Mouse (Mus musculus) small intestine, adult 2 months (tissue): ENCODE results near the gene E2f6. TPM values are rescaled to one million over a fixed set of nuclear protein-coding genes. Genes with fewer than 3 reads are reported as not detected.
A peak's percentile ranks its signal among the peaks of the same experiment; 100 is the strongest.

Experiments used
- H3K27ac ChIP-seq: fragments of 200-500 bp; 2 replicates; pipeline ENCODE4 v1.5.1; 2012; ENCODE audit warnings: low read depth, low read length, control low read depth, inconsistent platforms; ENCODE audit not compliant: insufficient read depth
- H3K27me3 ChIP-seq: fragments of 200-500 bp; 2 replicates; pipeline ENCODE4 v1.6.1; 2012; ENCODE audit warnings: mild to moderate bottlenecking, moderate library complexity, low read length, inconsistent platforms; ENCODE audit not compliant: control insufficient read depth, insufficient read depth
- H3K36me3 ChIP-seq: fragments of 200-500 bp; 2 replicates; pipeline ENCODE4 v1.6.1; 2012; ENCODE audit warnings: mild to moderate bottlenecking, low read length, control low read depth, inconsistent platforms; ENCODE audit not compliant: control insufficient read depth, insufficient read depth
- H3K4me1 ChIP-seq: fragments of 200-500 bp; 2 replicates; pipeline ENCODE4 v1.6.1; 2012; ENCODE audit warnings: low read length, inconsistent platforms, mixed read lengths; ENCODE audit not compliant: control insufficient read depth, insufficient read depth, insufficient read length
- H3K4me3 ChIP-seq: fragments of 200-500 bp; 2 replicates; pipeline ENCODE4 v1.5.1; 2012; ENCODE audit warnings: low read depth, mild to moderate bottlenecking, control low read depth, inconsistent platforms, low read length, moderate library complexity
- CTCF ChIP-seq: fragments of 200-500 bp; IDR thresholded peaks from 2 replicates; pipeline ENCODE4 v1.5.1; 2012; ENCODE audit warnings: low read depth, mild to moderate bottlenecking, control low read depth, inconsistent platforms, low read length, moderate library complexity, mixed read lengths; ENCODE audit not compliant: insufficient replicate concordance, insufficient read length; ENCODE audit errors: extremely low read depth
- POLR2A ChIP-seq: fragments of 200-500 bp; IDR thresholded peaks from 2 replicates; pipeline ENCODE4 v1.6.1; 2012; ENCODE audit warnings: low read depth, mild to moderate bottlenecking, control low read depth, inconsistent platforms, low read length, moderate library complexity
- WGBS: fragments of 180-500 bp; shearing (Covaris S2); methylation state at CpG from one replicate; pipeline ENCODE4 v1.1.7; 2018; 5-methylcytosine and 5-hydroxymethylcytosine counted together
- polyA plus RNA-seq: library from polyadenylated mRNA; depleted of rRNA; stranded (reverse); fragments of >200 nt; gene quantifications from 2 replicates; pipeline ENCODE4 v1.2.3, GENCODE M21; 2012

E2f6 gene
- polyA plus RNA-seq, 1 experiment, result 6.2 TPM

- Histone ChIP-seq H3K27ac (no peak within 1 kb of the TSS), H3K4me1 (peaks cover 4% of the 10 kb centered on the region; the same call in 1 of the 2 replicates), H3K4me3 (peak within 1 kb of the TSS; percentile 66), H3K36me3 (no peaks in the 10 kb centered on the region), H3K27me3 (peaks cover 17% of the 10 kb centered on the region)
- TF ChIP-seq POLR2A (no peak), CTCF (no peak)
- WGBS, result under 1% methylated on average over 52 of the region's 53 CpGs
Observed at GRCm38 (mm10) chr12:16800259-16800958, 10.4 kb upstream of the E2f6 start, which contains the start of gene Greb1. Greb1 (minus strand) TSS chr12:16800886.

- no peaks in the 10 kb centered on the region for H3K36me3 ChIP-seq
- peaks cover 4% of the 10 kb centered on the region; the same call in 1 of the 2 replicates for H3K4me1 ChIP-seq
- H3K27ac ChIP-seq, result no peak overlapping the region
- WGBS, result 2% methylated on average over 12 of the region's 12 CpGs
- H3K27me3 ChIP-seq, result peaks cover 17% of the 10 kb centered on the region
- TF ChIP-seq POLR2A (no peak), CTCF (no peak)
- peak overlapping the region; percentile 66 for H3K4me3 ChIP-seq
Observed at GRCm38 (mm10) chr12:16800959-16801315, 9.8 kb upstream of the E2f6 start.

DNA sequence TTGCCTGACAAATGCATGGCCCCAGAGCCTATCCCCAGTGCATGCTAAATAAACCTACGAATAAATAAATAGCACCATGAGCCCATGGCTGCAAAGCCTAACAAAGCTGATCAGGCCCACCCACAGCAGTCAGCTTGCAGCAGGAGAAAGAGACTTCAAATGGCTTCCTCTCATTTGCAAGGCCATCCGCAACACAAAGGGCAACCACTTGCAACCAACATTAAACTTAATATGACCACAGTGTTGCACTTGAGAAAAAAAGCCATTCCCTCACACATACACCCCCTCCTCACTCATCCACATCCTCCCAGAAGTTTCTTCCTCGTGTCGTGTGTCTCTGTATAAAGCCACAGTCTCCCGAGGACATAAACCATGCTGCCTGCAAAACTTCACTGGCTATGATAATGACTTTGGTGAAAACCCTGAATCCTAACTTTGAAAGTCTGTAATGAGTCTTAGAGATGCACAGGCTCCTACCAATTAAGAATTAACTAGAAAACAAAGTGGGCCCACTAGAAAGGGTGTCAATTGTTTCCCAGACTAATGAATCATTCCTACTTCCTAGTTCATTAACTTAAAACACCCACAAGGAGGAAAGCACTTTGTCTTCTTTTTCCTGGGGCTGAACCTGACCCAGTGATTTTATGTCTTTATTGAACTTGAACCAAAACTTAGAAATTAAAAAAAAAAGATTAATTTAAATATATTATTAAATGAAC lies 7.4 kb upstream of the E2f6 start:
- TF ChIP-seq POLR2A (no peak), CTCF (no peak)
- H3K4me1 ChIP-seq, result peaks cover 4% of the 10 kb centered on the region; the same call in 1 of the 2 replicates
- peaks cover 17% of the 10 kb centered on the region for H3K27me3 ChIP-seq
- H3K4me3 ChIP-seq, result no peak overlapping the region
- no peaks in the 10 kb centered on the region for H3K36me3 ChIP-seq
- 76% methylated on average over 5 of the region's 5 CpGs for WGBS
- no peak overlapping the region for H3K27ac ChIP-seq

GRCm38 (mm10) chr12:16803956-16804430 lies 6.8 kb upstream of the E2f6 start:
- Histone ChIP-seq H3K4me3 (no peak overlapping the region), H3K4me1 (peaks cover 4% of the 10 kb centered on the region; the same call in 1 of the 2 replicates), H3K36me3 (no peaks in the 10 kb centered on the region), H3K27ac (no peak overlapping the region), H3K27me3 (peaks cover 17% of the 10 kb centered on the region)
- TF ChIP-seq CTCF (no peak), POLR2A (no peak)
- 94% methylated on average over 5 of the region's 5 CpGs for WGBS

DNA sequence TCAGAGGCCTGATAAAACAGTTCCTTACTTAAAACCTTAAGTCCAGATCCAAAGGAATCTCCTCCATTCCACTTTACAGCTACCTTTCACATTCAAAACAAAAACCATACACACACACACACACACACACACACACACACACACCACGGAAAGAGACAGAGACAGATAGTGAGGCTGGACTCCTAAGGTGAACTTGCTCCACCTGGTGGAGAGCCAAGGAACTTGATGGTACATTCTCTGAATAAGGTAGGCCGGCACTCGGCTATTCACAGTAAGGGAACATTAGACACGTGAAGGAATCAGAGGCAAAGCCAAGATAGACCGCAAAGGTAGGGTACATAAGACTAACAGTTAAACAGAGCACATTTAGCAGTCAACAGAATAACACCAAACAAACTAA lies 5.3 kb upstream of the E2f6 start:
- no peak overlapping the region for H3K27ac ChIP-seq
- 5% methylated on average over 5 of the region's 5 CpGs for WGBS
- TF ChIP-seq POLR2A (no peak), CTCF (peak; percentile 42; the same call in 1 of the 2 replicates)

DNA sequence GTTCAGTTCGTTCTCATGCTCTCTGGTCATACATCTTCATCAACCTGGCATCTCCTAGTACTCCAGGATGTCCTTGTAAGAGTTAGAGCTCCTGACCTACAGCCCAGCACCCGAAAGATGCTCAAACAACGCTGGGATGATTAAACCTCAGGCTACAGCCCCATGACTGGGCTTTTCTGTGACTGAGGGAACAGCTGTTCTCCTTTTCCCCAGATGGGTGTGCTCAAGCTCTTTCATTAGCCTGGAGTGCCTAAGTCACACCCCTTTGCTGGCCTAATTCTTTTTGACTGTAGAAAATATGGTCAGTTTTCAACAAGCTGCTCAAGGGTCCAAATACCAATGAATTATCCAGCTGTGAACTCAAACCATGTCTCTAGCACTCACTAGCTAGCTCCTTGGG lies 2.7 kb upstream of the E2f6 start:
- 39% methylated on average over 3 of the region's 3 CpGs for WGBS
- no peaks in the 10 kb centered on the region for H3K27me3 ChIP-seq
- TF ChIP-seq CTCF, result peak; percentile 46; the same call in 1 of the 2 replicates
- TF ChIP-seq POLR2A, result no peak

More for the DNA sequence above, 5.3 kb upstream of the E2f6 start:
- H3K27me3 ChIP-seq, result peaks cover 11% of the 10 kb centered on the region
- H3K4me3 ChIP-seq, result no peak overlapping the region
- no peaks in the 10 kb centered on the region for H3K36me3 ChIP-seq
- peaks cover 4% of the 10 kb centered on the region for H3K4me1 ChIP-seq

DNA sequence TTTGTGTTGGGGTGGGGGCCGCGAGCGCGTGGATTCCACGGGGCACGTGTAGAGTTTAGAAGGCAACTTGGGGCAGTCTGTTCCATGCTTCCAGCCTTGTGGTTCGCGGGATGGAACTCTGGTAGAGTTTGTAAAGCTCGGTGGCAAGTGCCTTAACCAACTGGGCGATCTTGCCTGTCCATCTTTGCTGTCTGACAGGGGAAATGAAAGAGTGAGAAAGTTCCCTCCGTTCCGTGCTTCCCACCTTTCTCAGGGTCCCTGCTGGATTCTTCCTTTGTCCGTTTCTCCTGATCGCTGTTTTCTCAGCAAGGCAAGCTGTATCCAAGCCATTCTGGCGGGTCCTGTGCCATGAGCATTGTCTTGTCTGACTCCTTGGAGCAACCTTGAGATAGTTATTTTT lies 714 bp downstream of the E2f6 start:
- peak overlapping the region; percentile 98 for H3K4me3 ChIP-seq
- H3K36me3 ChIP-seq, result no peaks in the 10 kb centered on the region; the same call in 1 of the 2 replicates
- no peaks in the 10 kb centered on the region for H3K27me3 ChIP-seq
- no peak overlapping the region for H3K27ac ChIP-seq
- WGBS, result 3% methylated on average over 15 of the region's 15 CpGs
- no peaks in the 10 kb centered on the region; the same call in 1 of the 2 replicates for H3K4me1 ChIP-seq
- TF ChIP-seq CTCF (no peak), POLR2A (no peak)

More for the DNA sequence above, 2.7 kb upstream of the E2f6 start:
- Histone ChIP-seq H3K4me1 (no peaks in the 10 kb centered on the region; the same call in 1 of the 2 replicates), H3K27ac (no peak overlapping the region), H3K36me3 (no peaks in the 10 kb centered on the region), H3K4me3 (no peak overlapping the region)
